Mouse (Mus musculus) lung, adult 2 months (tissue): ENCODE measurements around the gene Tnfaip1. TPM values are rescaled to one million over a fixed set of nuclear protein-coding genes. Genes with fewer than 3 reads are reported as not detected.

ENCODE experiments used
- DNase-seq: peaks from one replicate; pipeline ENCODE4 v3.0.0; 2022
- H3K4me1 ChIP-seq: fragments of 200-500 bp; 2 replicates; pipeline ENCODE4 v1.6.1; 2011; ENCODE audit warnings: low read length; ENCODE audit not compliant: control insufficient read depth, insufficient read depth
- H3K4me3 ChIP-seq: fragments of 200-500 bp; replicated peaks from 2 replicates; pipeline ENCODE3; 2011; ENCODE audit warnings: low read depth, mild to moderate bottlenecking, control low read depth, low read length; ENCODE audit errors: extremely low read depth
- CTCF ChIP-seq: fragments of 200-500 bp; IDR thresholded peaks from 2 replicates; pipeline ENCODE4 v1.5.1; 2011; ENCODE audit warnings: mild to moderate bottlenecking, low read length, control low read depth; ENCODE audit not compliant: insufficient read depth
- POLR2A ChIP-seq: fragments of 200-500 bp; IDR thresholded peaks from 2 replicates; pipeline ENCODE4 v1.6.1; 2011; ENCODE audit warnings: low read depth, mild to moderate bottlenecking, control low read depth, low read length, borderline replicate concordance; ENCODE audit errors: extremely low read depth
- WGBS: fragments of 180-500 bp; shearing (Covaris S2); methylation state at CpG from one replicate; pipeline ENCODE4 v1.1.7; 2018; 5-methylcytosine and 5-hydroxymethylcytosine counted together
- polyA plus RNA-seq: library from polyadenylated mRNA; depleted of rRNA; stranded (reverse); fragments of >200 nt; gene quantifications from 2 replicates; pipeline ENCODE4 v1.2.3, GENCODE M21; 2012

The Tnfaip1 gene
- polyA plus RNA-seq, 1 experiment: 81.7 TPM

- DNase-seq: peak; percentile 37
- WGBS: 11% methylated on average over 4 of the region's 4 CpGs
- no peak overlapping the region for H3K4me3 ChIP-seq
- H3K4me1 ChIP-seq: no peaks in the 10 kb centered on the region
- TF ChIP-seq POLR2A (no peak), CTCF (peak; percentile 75)
Observed at GRCm38 (mm10) chr11:78560447-78560846, 24.3 kb upstream of the Tnfaip1 start.

DNA sequence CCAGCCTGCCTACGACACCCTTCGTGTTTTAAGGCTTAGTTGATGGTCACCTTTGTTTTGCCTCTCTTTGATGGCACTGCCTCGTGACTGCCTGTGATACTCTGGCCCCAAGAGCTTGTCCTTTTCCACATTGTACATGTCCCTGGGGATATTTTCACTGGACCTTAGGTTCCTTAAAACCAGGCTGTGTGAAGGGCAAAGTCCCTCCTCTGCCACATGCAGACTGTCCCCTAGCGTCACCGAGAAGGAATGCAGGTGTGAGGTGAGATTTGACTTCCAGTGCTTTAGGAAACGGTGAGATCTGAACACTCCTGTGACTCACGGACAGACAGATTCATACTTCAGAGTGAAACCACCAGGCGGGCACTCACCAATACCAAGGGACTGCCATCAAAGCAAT lies 21.1 kb upstream of the Tnfaip1 start:
- no peak overlapping the region for H3K4me3 ChIP-seq
- 57% methylated on average over 8 of the region's 8 CpGs for WGBS
- peak; percentile 69 for TF ChIP-seq CTCF
- no peak for TF ChIP-seq POLR2A
- H3K4me1 ChIP-seq: no peaks in the 10 kb centered on the region
- no peak for DNase-seq

GRCm38 (mm10) chr11:78556070-78556469 lies 19.9 kb upstream of the Tnfaip1 start:
- 50% methylated on average over 4 of the region's 4 CpGs for WGBS
- no peak overlapping the region for H3K4me3 ChIP-seq
- H3K4me1 ChIP-seq: no peaks in the 10 kb centered on the region
- TF ChIP-seq POLR2A (no peak), CTCF (no peak)
- DNase-seq: no peak

DNA sequence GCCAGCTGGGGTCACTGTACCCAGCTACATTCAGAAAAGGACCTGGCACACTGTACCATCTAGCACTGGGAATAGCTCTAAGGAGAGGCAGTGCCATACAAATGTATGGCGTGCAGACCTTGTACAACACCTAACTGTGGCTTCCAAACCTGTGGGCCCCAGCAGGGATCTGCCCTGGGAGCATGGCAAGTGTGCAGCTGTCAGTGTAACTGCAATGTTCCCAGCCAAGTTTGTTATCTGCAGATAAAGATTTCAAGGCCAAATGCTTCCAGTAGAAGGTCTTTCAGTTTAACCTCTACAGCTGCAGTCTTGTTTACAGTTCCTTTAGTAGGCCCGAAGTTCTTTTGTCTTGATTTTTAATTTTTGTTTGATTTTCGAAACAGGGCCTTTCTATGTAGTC lies 19.5 kb upstream of the Tnfaip1 start:
- no peak for DNase-seq
- Histone ChIP-seq H3K4me1 (no peaks in the 10 kb centered on the region), H3K4me3 (no peak overlapping the region)
- no peak for TF ChIP-seq POLR2A
- no peak for TF ChIP-seq CTCF
- WGBS: 54% methylated on average over 3 of the region's 3 CpGs

DNA sequence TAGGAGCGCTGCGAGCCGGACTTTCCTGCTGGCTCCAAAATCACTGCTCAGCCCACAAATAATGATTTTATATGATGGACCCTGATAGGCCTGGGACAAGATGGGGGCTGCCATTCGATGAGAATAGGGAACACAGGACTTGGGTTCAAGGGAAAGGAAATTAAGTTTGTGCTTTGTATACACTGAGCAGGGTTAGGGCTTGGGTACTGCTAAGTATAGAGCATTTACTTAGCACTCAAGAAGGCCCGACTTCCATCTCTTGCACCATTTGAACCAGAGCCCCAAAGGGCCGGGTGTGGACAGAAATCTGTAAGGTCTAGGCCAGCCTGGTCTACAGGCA lies 14.9 kb upstream of the Tnfaip1 start:
- no peak for TF ChIP-seq POLR2A
- TF ChIP-seq CTCF: no peak
- Histone ChIP-seq H3K4me3 (peak overlapping the region; percentile 40), H3K4me1 (no peaks in the 10 kb centered on the region)
- WGBS: 30% methylated on average over 6 of the region's 6 CpGs
- no peak for DNase-seq

- under 1% methylated on average over 60 of the region's 60 CpGs for WGBS
- TF ChIP-seq POLR2A (peak; percentile 80; the same call in 1 of the 2 replicates), CTCF (no peak)
- H3K4me3 ChIP-seq: peak within 1 kb of the TSS; percentile 87
Observed at GRCm38 (mm10) chr11:78550168-78551058, 14.3 kb upstream of the Tnfaip1 start, which contains the start of gene Tmem97. Tmem97 (minus strand) TSS chr11:78550777.

DNA sequence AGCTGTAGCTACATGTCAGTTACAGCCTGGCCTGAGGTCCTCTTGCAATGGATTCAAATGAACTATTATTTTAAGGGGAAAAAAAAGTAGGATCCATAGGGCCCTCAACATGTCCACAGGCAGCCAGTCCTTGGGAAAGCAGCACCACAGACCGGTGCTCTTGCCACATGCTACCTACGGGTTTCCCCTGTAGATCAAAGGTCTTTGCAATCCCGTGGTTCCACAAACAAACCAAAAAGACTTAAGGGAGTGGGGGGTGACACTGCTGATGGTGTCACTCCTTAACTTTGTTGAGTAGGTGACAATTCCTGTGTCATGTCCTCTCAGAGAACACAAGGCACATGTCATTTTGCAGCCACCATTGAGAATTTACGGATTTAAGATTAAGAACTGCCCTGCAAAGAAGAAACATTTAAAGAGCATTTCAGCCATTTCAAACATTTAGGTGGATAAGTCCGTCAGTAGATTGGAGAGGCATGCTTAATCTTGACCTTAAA lies 13.4 kb upstream of the Tnfaip1 start:
- H3K4me1 ChIP-seq: no peaks in the 10 kb centered on the region
- DNase-seq: no peak

More at GRCm38 (mm10) chr11:78550168-78551058, 14.3 kb upstream of the Tnfaip1 start, which contains the start of gene Tmem97:
- peak; percentile 92 for DNase-seq
- no peaks in the 10 kb centered on the region for H3K4me1 ChIP-seq

DNA sequence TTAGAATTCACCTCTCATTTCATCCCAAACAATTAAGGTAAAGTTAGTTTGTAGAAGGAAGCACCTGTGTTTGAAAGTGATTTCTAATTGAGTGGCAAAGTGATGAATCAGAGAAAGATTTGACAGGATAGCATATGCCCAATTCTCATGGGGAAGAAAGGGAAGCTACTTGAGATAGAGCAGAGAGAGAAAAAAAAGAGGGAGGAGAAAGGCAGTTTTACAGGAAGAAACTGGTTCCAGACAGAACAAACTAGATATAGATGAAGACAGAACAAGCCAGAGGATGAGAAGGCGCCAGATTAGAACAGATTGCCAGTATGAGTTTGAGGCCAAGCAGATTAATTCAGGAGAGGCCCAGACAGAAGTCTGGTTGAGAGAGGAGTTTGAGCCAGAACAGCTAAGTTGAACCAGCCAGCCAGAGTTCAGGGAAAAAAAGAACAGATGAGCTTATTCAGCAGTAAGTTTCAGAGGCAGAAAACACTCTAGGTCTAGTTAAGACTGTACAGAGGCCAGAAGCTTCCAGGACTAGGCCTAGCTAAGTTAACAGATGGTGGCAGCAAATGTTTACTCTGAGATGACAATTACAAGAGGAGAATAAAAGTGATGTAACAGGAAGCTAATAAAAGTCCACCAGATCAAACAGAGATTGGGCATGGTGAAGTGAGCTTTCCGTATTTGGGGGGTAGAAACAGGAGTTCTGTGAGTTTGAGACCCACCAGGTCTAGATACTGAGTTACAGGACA lies 11.8 kb upstream of the Tnfaip1 start:
- DNase-seq: no peak
- Histone ChIP-seq H3K4me3 (no peak overlapping the region), H3K4me1 (no peaks in the 10 kb centered on the region)
- TF ChIP-seq CTCF: no peak
- TF ChIP-seq POLR2A: no peak
- 65% methylated on average over 2 of the region's 2 CpGs for WGBS

More for the DNA sequence above, 13.4 kb upstream of the Tnfaip1 start:
- peak overlapping the region; percentile 36 for H3K4me3 ChIP-seq
- 22% methylated on average over 5 of the region's 5 CpGs for WGBS
- TF ChIP-seq CTCF (no peak), POLR2A (no peak)

DNA sequence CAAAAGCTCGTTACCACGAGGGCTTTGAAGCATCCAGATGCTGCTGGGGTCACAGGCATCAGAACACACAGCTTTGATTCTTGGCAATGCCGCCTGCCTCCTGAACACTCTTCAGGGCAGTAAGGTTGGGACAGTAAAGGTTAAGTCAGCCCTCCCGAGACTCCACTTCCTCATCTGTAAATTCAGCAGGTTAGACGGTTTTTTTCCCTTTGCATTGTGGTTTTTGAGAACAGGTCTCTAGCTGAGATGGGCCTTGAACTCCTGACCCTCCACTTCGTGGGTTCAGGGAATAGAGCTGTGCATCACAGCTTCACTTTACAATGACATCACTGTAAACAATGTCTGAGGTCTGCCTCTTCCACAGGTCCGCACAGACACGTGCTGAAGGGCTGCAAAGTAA lies 9.0 kb upstream of the Tnfaip1 start:
- 48% methylated on average over 8 of the region's 8 CpGs for WGBS
- no peak for DNase-seq
- H3K4me3 ChIP-seq: no peak overlapping the region
- no peak for TF ChIP-seq POLR2A
- TF ChIP-seq CTCF: no peak
- no peaks in the 10 kb centered on the region for H3K4me1 ChIP-seq
